Mouse (Mus musculus) hindbrain, embryonic 11.5 days (tissue): ENCODE data around the gene Casp8ap2. TPM values are rescaled to one million over a fixed set of nuclear protein-coding genes. Genes with fewer than 3 reads are reported as not detected.

Experiments
- ATAC-seq: fragments of 200-750 bp; cut with Nextera tagmentation; 2 replicates; pipeline ENCODE4 v1.8.0; 2017; ENCODE audit warnings: mild to moderate bottlenecking, moderate TSS enrichment, moderate library complexity; ENCODE audit not compliant: low FRiP score
- DNase-seq: peaks from one replicate; pipeline ENCODE4 v3.0.0-alpha.2; 2015; ENCODE audit warnings: low spot score
- H3K27ac ChIP-seq: fragments of 300-500 bp; sonication (generic); 2 replicates; pipeline ENCODE4 v1.5.1; 2014; ENCODE audit warnings: mild to moderate bottlenecking, low read depth, low read length
- H3K27me3 ChIP-seq: fragments of 300-500 bp; sonication (generic); 2 replicates; pipeline ENCODE4 v1.6.1; 2014; ENCODE audit warnings: mild to moderate bottlenecking, low read length, moderate library complexity, mixed read lengths; ENCODE audit not compliant: control insufficient read depth, insufficient read depth
- H3K36me3 ChIP-seq: fragments of 300-500 bp; sonication (generic); 2 replicates; pipeline ENCODE4 v1.6.1; 2014; ENCODE audit warnings: mild to moderate bottlenecking, low read length, moderate library complexity, mixed read lengths; ENCODE audit not compliant: control insufficient read depth, insufficient read depth
- H3K4me1 ChIP-seq: fragments of 300-500 bp; sonication (generic); replicated peaks from 2 replicates; pipeline ENCODE4 v1.6.1; 2014; ENCODE audit warnings: low read length, mixed read lengths; ENCODE audit not compliant: control insufficient read depth, insufficient read depth
- H3K4me2 ChIP-seq: fragments of 300-500 bp; sonication (generic); replicated peaks from 2 replicates; pipeline ENCODE4 v1.6.1; 2014; ENCODE audit warnings: mild to moderate bottlenecking, low read depth, low read length
- H3K4me3 ChIP-seq: fragments of 300-500 bp; sonication (generic); 2 replicates; pipeline ENCODE4 v1.5.1; 2014; ENCODE audit warnings: low read depth, low read length
- H3K9ac ChIP-seq: fragments of 300-500 bp; sonication (generic); 2 replicates; pipeline ENCODE4 v1.6.1; 2014; ENCODE audit warnings: low read depth, low read length
- H3K9me3 ChIP-seq: fragments of 300-500 bp; sonication (generic); 2 replicates; pipeline ENCODE4 v1.6.1; 2016; ENCODE audit warnings: low read length; ENCODE audit not compliant: control insufficient read depth
- WGBS: fragments of 180-500 bp; shearing (Covaris S2); extraction: QIAGEN DNeasy Blood & Tissue Kit; methylation state at CpG from one replicate; pipeline ENCODE4 v1.1.7; 2014; 5-methylcytosine and 5-hydroxymethylcytosine counted together
- polyA plus RNA-seq: library from polyadenylated mRNA; unstranded; fragments of >200 nt; fragmentation: Nextera tagmentation; extraction: Ambion mirVana; gene quantifications from 2 replicates; pipeline ENCODE4 v1.2.1, GENCODE M21; 2014

The Casp8ap2 gene
- polyA plus RNA-seq, 1 experiment from 2014 or later, result 69.1 TPM

GRCm38 (mm10) chr4:32575165-32575564 lies 40.1 kb upstream of the Casp8ap2 start:
- H3K4me3 ChIP-seq, result no peak overlapping the region
- no peaks in the 10 kb centered on the region for H3K36me3 ChIP-seq
- ATAC-seq (no peak), DNase-seq (no peak)
- no peaks in the 10 kb centered on the region for H3K9me3 ChIP-seq
- H3K9ac ChIP-seq, result no peak overlapping the region
- H3K27me3 ChIP-seq, result no peaks in the 10 kb centered on the region
- no peak overlapping the region for H3K4me2 ChIP-seq
- 70% methylated on average over 9 of the region's 9 CpGs for WGBS
- peaks cover 2% of the 10 kb centered on the region; the same call in 1 of the 2 replicates for H3K4me1 ChIP-seq
- H3K27ac ChIP-seq, result no peak overlapping the region

- ATAC-seq, result no peak
Observed at GRCm38 (mm10) chr4:32579850-32580249, 35.4 kb upstream of the Casp8ap2 start.

GRCm38 (mm10) chr4:32584181-32584580 lies 31.1 kb upstream of the Casp8ap2 start:
- ATAC-seq (no peak), DNase-seq (no peak)
- Histone ChIP-seq H3K4me2 (no peak overlapping the region), H3K9ac (no peak overlapping the region), H3K27me3 (no peaks in the 10 kb centered on the region), H3K36me3 (no peaks in the 10 kb centered on the region), H3K27ac (no peak overlapping the region), H3K4me3 (no peak overlapping the region), H3K9me3 (no peaks in the 10 kb centered on the region), H3K4me1 (no peaks in the 10 kb centered on the region; the same call in 1 of the 2 replicates)
- WGBS, result 74% methylated on average over 6 of the region's 6 CpGs

More at GRCm38 (mm10) chr4:32579850-32580249, 35.4 kb upstream of the Casp8ap2 start:
- DNase-seq, result no peak
- H3K27me3 ChIP-seq, result no peaks in the 10 kb centered on the region
- no peak overlapping the region for H3K27ac ChIP-seq
- no peaks in the 10 kb centered on the region for H3K36me3 ChIP-seq
- no peaks in the 10 kb centered on the region for H3K9me3 ChIP-seq
- no peak overlapping the region for H3K9ac ChIP-seq
- H3K4me1 ChIP-seq, result no peaks in the 10 kb centered on the region; the same call in 1 of the 2 replicates
- 85% methylated on average over 8 of the region's 8 CpGs for WGBS
- no peak overlapping the region for H3K4me2 ChIP-seq
- no peak overlapping the region for H3K4me3 ChIP-seq

- no peak overlapping the region for H3K4me3 ChIP-seq
- H3K4me1 ChIP-seq, result no peaks in the 10 kb centered on the region
- WGBS, result 17% methylated on average over 9 of the region's 9 CpGs
- DNase-seq (peak; percentile 73), ATAC-seq (no peak)
- H3K4me2 ChIP-seq, result no peak overlapping the region
- no peak overlapping the region for H3K9ac ChIP-seq
- no peaks in the 10 kb centered on the region for H3K9me3 ChIP-seq
- no peaks in the 10 kb centered on the region for H3K27me3 ChIP-seq
- H3K27ac ChIP-seq, result no peak overlapping the region
- H3K36me3 ChIP-seq, result no peaks in the 10 kb centered on the region
Observed at GRCm38 (mm10) chr4:32586596-32586995, 28.7 kb upstream of the Casp8ap2 start.

GRCm38 (mm10) chr4:32587543-32587942 lies 27.7 kb upstream of the Casp8ap2 start:
- H3K4me3 ChIP-seq, result no peak overlapping the region
- DNase-seq (no peak), ATAC-seq (no peak)
- H3K4me1 ChIP-seq, result no peaks in the 10 kb centered on the region
- no peak overlapping the region for H3K27ac ChIP-seq
- H3K36me3 ChIP-seq, result no peaks in the 10 kb centered on the region
- no peak overlapping the region for H3K4me2 ChIP-seq
- WGBS, result 84% methylated on average over 5 of the region's 5 CpGs
- no peak overlapping the region for H3K9ac ChIP-seq
- no peaks in the 10 kb centered on the region for H3K9me3 ChIP-seq
- H3K27me3 ChIP-seq, result no peaks in the 10 kb centered on the region

DNA sequence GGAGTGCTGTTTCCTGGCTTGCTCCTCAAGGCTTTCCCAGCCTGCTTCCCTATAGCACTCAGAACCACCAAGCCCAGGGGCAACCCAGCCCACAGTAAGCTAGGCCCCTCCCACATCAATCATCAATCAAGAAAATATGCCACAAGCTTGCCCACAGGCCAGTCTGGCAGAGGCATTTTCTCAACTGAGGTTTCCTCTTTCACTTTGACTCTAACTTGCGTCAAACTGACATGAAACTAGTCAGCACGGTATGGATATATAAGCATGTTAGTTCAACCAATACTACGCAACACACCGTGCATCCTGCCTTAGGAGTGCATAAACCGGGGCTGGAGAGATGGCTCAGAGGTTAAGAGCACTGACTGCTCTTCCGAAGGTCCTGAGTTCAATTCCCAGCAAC lies 27.0 kb upstream of the Casp8ap2 start:
- no peak for DNase-seq
- Histone ChIP-seq H3K4me1 (no peaks in the 10 kb centered on the region), H3K4me3 (no peak overlapping the region), H3K9ac (no peak overlapping the region), H3K36me3 (no peaks in the 10 kb centered on the region), H3K9me3 (no peaks in the 10 kb centered on the region), H3K4me2 (no peak overlapping the region), H3K27ac (no peak overlapping the region), H3K27me3 (no peaks in the 10 kb centered on the region)
- WGBS, result 89% methylated on average over 6 of the region's 6 CpGs
- ATAC-seq, result no peak

GRCm38 (mm10) chr4:32601135-32601534 lies 14.1 kb upstream of the Casp8ap2 start:
- no peaks in the 10 kb centered on the region for H3K9me3 ChIP-seq
- H3K4me2 ChIP-seq, result no peak overlapping the region
- DNase-seq (peak; percentile 74), ATAC-seq (no peak)
- no peaks in the 10 kb centered on the region for H3K27me3 ChIP-seq
- no peak overlapping the region for H3K27ac ChIP-seq
- H3K4me3 ChIP-seq, result no peak overlapping the region
- no peaks in the 10 kb centered on the region for H3K36me3 ChIP-seq
- H3K9ac ChIP-seq, result no peak overlapping the region
- WGBS, result 30% methylated on average over 12 of the region's 12 CpGs
- no peaks in the 10 kb centered on the region for H3K4me1 ChIP-seq

DNA sequence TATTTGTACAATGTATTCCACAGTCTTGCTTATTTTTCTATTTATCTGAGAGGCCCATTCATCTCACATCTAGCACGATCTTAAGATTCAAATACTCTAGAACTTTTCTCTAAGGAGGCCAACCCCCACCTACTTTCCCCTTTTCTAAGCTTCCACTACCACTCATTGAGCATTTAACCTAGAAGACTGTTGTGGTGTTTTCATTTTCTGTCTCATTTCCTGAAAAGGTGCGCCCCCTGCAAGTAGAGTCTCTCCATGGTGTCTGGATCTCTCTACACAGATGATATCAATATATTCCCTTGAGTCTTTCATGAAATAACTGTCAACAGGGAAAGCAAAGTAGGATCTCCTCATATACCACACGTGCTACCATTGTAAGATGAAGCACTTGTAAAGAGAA lies 12.6 kb upstream of the Casp8ap2 start, which contains the start of gene Gja10:
Gja10 (minus strand) TSS at position 101 of the 400 bp plus-strand sequence.
- H3K27ac ChIP-seq, result no peak within 1 kb of the TSS
- H3K27me3 ChIP-seq, result no peaks in the 10 kb centered on the region
- no peaks in the 10 kb centered on the region for H3K36me3 ChIP-seq
- WGBS, result 69% methylated on average over 3 of the region's 3 CpGs
- ATAC-seq, result no peak
- no peaks in the 10 kb centered on the region for H3K9me3 ChIP-seq
- H3K9ac ChIP-seq, result no peak within 1 kb of the TSS
- DNase-seq, result no peak
- no peaks in the 10 kb centered on the region for H3K4me1 ChIP-seq
- no peak within 1 kb of the TSS for H3K4me2 ChIP-seq
- H3K4me3 ChIP-seq, result no peak within 1 kb of the TSS

GRCm38 (mm10) chr4:32621637-32622036 lies 6.4 kb downstream of the Casp8ap2 start:
- DNase-seq (no peak), ATAC-seq (no peak)
- H3K9ac ChIP-seq, result no peak overlapping the region
- no peaks in the 10 kb centered on the region for H3K36me3 ChIP-seq
- no peak overlapping the region for H3K27ac ChIP-seq
- H3K4me1 ChIP-seq, result no peaks in the 10 kb centered on the region
- no peak overlapping the region for H3K4me3 ChIP-seq
- no peaks in the 10 kb centered on the region for H3K27me3 ChIP-seq
- no peaks in the 10 kb centered on the region for H3K9me3 ChIP-seq
- no peak overlapping the region for H3K4me2 ChIP-seq
